In the genomic region with DNA sequence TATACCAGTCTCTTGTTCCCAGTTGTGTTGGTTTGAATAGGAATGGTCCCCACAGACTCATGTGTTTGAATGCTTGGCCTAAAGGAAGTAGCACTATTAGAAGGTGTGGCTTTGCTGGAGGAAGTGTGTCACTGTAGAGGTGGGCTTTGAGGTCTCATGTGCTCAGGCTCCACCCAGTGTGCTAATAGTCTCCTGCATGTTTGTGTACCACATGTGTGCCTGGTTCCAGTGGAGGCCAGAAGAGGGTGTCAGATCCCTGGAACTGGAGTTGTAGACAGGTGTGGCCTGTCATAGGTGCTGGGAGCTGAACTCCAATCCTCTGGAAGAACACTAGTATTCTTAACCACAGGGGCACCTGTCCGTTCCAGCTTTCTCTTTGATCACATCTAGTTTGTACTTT, we compare ENCODE assay signal across 30 mouse cellular contexts. TPM values are rescaled to one million over a fixed set of nuclear protein-coding genes. Genes with fewer than 3 reads are reported as not detected.
A peak's percentile ranks its signal among the peaks of the same experiment; 100 is the strongest.
DNase-seq lines count a peak whose midpoint lies in the region; ATAC-seq lines count a peak whose summit lies in the region.
"Had no signal": no experiment of that assay in that cellular context is flagged by ENCODE, and none has a peak within 500 bp of the region (broad histone marks: within the 10 kb centered on the region; RNA-seq: fewer than 3 reads in every experiment).

No protein-coding gene starts in this region.

- DNase-seq in forebrain, embryonic 10.5 days (ENCODE audit: extremely low spot score, low spot score) = peak; percentile 10
- no peak for DNase-seq in forebrain, embryonic 11.5 days (ENCODE audit: low spot score)
- peak; percentile 42 for DNase-seq in ZHBTc4 (ENCODE audit: low read depth, low spot score)
- DNase-seq in frontal cortex, postnatal 36 days (ENCODE audit: low spot score in 2 of 2) = no peak
- DNase-seq in urinary bladder, adult 2 months (ENCODE audit: low spot score) = no peak
- DNase-seq: adrenal gland, postnatal 10 days; cerebellum, adult 8-10 months; cerebellum, postnatal 25 days; gastrocnemius, postnatal 14 days; kidney, adult 2 months; kidney, postnatal 36 days; lung, adult 18-20 months; retina, postnatal 1 day; right cerebral cortex, postnatal 14 days had no signal

- WGBS in forebrain, embryonic 10.5 days = 93% methylated on average over 1 of the region's 1 CpGs
- WGBS in forebrain, embryonic 11.5 days = 90% methylated on average over 1 of the region's 1 CpGs

- H3K9ac ChIP-seq in forebrain, embryonic 11.5 days (ENCODE audit: low read length) = no peak overlapping the region
- H3K9ac ChIP-seq: forebrain, embryonic 12.5 days; forebrain, postnatal 0 days; heart, embryonic 12.5 days; hindbrain, embryonic 15.5 days; limb, embryonic 13.5 days; midbrain, embryonic 15.5 days; neural tube, embryonic 15.5 days had no signal

- peaks cover 13% of the 10 kb centered on the region; the same call in 1 of the 2 replicates for H3K27me3 ChIP-seq in forebrain, embryonic 10.5 days (ENCODE audit: poor library complexity, severe bottlenecking)
- no peaks in the 10 kb centered on the region; the same call in 1 of the 2 replicates for H3K27me3 ChIP-seq in forebrain, embryonic 11.5 days (ENCODE audit: control insufficient read depth, insufficient read depth, low read length)
- H3K27me3 ChIP-seq in megakaryocyte, embryonic 14.5 days (replicated peaks) = peaks cover 8% of the 10 kb centered on the region
- H3K27me3 ChIP-seq: hindbrain, embryonic 15.5 days; midbrain, embryonic 15.5 days; neural tube, embryonic 15.5 days had no signal

- H3K4me1 ChIP-seq in forebrain, embryonic 10.5 days = peaks cover 14% of the 10 kb centered on the region
- no peaks in the 10 kb centered on the region; the same call in 1 of the 2 replicates for H3K4me1 ChIP-seq in forebrain, embryonic 11.5 days (replicated peaks; ENCODE audit: control insufficient read depth, insufficient read depth, low read length)
- peaks cover 55% of the 10 kb centered on the region for H3K4me1 ChIP-seq in megakaryocyte, embryonic 14.5 days

- H3K4me2 ChIP-seq in forebrain, embryonic 11.5 days (ENCODE audit: low read depth, low read length, severe bottlenecking) = no peak overlapping the region
- H3K4me2 ChIP-seq: forebrain, embryonic 12.5 days; heart, embryonic 12.5 days; hindbrain, embryonic 15.5 days; limb, embryonic 13.5 days; liver, embryonic 11.5 days; midbrain, embryonic 15.5 days; neural tube, embryonic 15.5 days had no signal

- H3K27ac ChIP-seq in forebrain, embryonic 10.5 days = no peak overlapping the region
- H3K27ac ChIP-seq in forebrain, embryonic 11.5 days (ENCODE audit: low read depth, low read length) = no peak overlapping the region
- H3K27ac ChIP-seq: forebrain, embryonic 12.5 days; hindbrain, embryonic 15.5 days; layer of hippocampus, adult 2 months; left cerebral cortex, adult 2 months; limb, embryonic 13.5 days; macrophage; midbrain, embryonic 10.5 days; midbrain, embryonic 15.5 days; neural tube, embryonic 15.5 days had no signal

- H3K4me3 ChIP-seq in forebrain, embryonic 10.5 days = no peak overlapping the region
- no peak overlapping the region for H3K4me3 ChIP-seq in forebrain, embryonic 11.5 days (ENCODE audit: low read depth, low read length)
- peak overlapping the region; percentile 8 for H3K4me3 ChIP-seq in megakaryocyte, embryonic 14.5 days (replicated peaks)
- H3K4me3 ChIP-seq: forebrain, embryonic 12.5 days; heart, embryonic 12.5 days; hindbrain, embryonic 15.5 days; layer of hippocampus, adult 2 months; left cerebral cortex, adult 2 months; limb, embryonic 13.5 days; midbrain, embryonic 10.5 days; midbrain, embryonic 15.5 days; neural tube, embryonic 15.5 days had no signal

- ATAC-seq in forebrain, embryonic 11.5 days (replicated peaks; ENCODE audit: low FRiP score) = no peak
- ATAC-seq in megakaryocyte, adult 5-6 weeks (ENCODE audit: poor library complexity, severe bottlenecking) = no peak
- ATAC-seq: forebrain, postnatal 0 days; inflammation-experienced regulatory T-cells, adult 6 months; lung, postnatal 0 days; midbrain, embryonic 15.5 days had no signal

- no peaks in the 10 kb centered on the region for H3K9me3 ChIP-seq in forebrain, embryonic 10.5 days
- H3K9me3 ChIP-seq in forebrain, embryonic 11.5 days (ENCODE audit: control insufficient read depth, low read length) = no peaks in the 10 kb centered on the region
- H3K9me3 ChIP-seq in megakaryocyte, embryonic 14.5 days = no peaks in the 10 kb centered on the region
- H3K9me3 ChIP-seq: forebrain, embryonic 12.5 days; heart, embryonic 12.5 days; hindbrain, embryonic 15.5 days; limb, embryonic 13.5 days; midbrain, embryonic 10.5 days; midbrain, embryonic 15.5 days; neural tube, embryonic 15.5 days had no signal

- H3K36me3 ChIP-seq in forebrain, embryonic 10.5 days (replicated peaks) = no peaks in the 10 kb centered on the region
- H3K36me3 ChIP-seq in forebrain, embryonic 11.5 days (ENCODE audit: control insufficient read depth, insufficient read depth, low read length) = no peaks in the 10 kb centered on the region
- H3K36me3 ChIP-seq in megakaryocyte, embryonic 14.5 days (replicated peaks; ENCODE audit: low read length) = no peaks in the 10 kb centered on the region
- H3K36me3 ChIP-seq: forebrain, embryonic 12.5 days; heart, embryonic 12.5 days; hindbrain, embryonic 15.5 days; limb, embryonic 13.5 days; midbrain, embryonic 10.5 days; midbrain, embryonic 15.5 days; neural tube, embryonic 15.5 days had no signal

RNA-seq across cellular contexts. Expression of gene Dnah1, which starts 3.5 kb away (rescaled TPM):
- 5.4 and 6.3 TPM in 2 replicates for polyA plus RNA-seq in forebrain, embryonic 10.5 days (2016; fragmentation: Nextera tagmentation; extraction: Ambion mirVana)
- polyA plus RNA-seq in forebrain, embryonic 11.5 days (2014; fragmentation: Nextera tagmentation; extraction: Ambion mirVana) = 7.6 and 8.8 TPM in 2 replicates
- 0.06 TPM in 1 of 2 replicates, not detected in the other for polyA plus RNA-seq in megakaryocyte, embryonic 14.5 days (2012; ENCODE audit: insufficient read depth, low replicate concordance)
- total RNA-seq in megakaryocyte, adult 5-6 weeks (2015) = 0.05 TPM in 1 of 2 replicates, not detected in the other
- total RNA-seq in megakaryocyte, adult 5-6 weeks (2017) = under 0.01 TPM in 1 of 2 replicates, not detected in the other
- polyA plus RNA-seq in urinary bladder, adult 2 months (2012; rRNA removed) = 2.3 and 2.4 TPM in 2 replicates
- polyA plus RNA-seq: inflammation-experienced regulatory T-cells, adult 6 months; macrophage had no signal

RNA-seq across cellular contexts. Expression of gene Capn7, which starts 9.2 kb away (rescaled TPM):
- 28.7 and 29.2 TPM in 2 replicates for polyA plus RNA-seq in forebrain, embryonic 10.5 days (2016; fragmentation: Nextera tagmentation; extraction: Ambion mirVana)
- 36.2 and 41.2 TPM in 2 replicates for polyA plus RNA-seq in forebrain, embryonic 11.5 days (2014; fragmentation: Nextera tagmentation; extraction: Ambion mirVana)
- polyA plus RNA-seq in megakaryocyte, embryonic 14.5 days (2012; ENCODE audit: insufficient read depth, low replicate concordance) = 0.60 and 1.9 TPM in 2 replicates
- 45.3 and 48.0 TPM in 2 replicates for total RNA-seq in megakaryocyte, adult 5-6 weeks (2015)
- 51.3 and 56.5 TPM in 2 replicates for total RNA-seq in megakaryocyte, adult 5-6 weeks (2017)
- 29.0 and 34.9 TPM in 2 replicates for polyA plus RNA-seq in urinary bladder, adult 2 months (2012; rRNA removed)

Comparison
In these comparisons a context has a peak if more than half of its experiments do, and no peak if none do; other contexts are left out.
1. DNase-seq: peak in forebrain, embryonic 10.5 days (single experiment) and ZHBTc4 (single experiment); none in forebrain, embryonic 11.5 days (single experiment), frontal cortex, postnatal 36 days (0 of 2) and urinary bladder, adult 2 months (single experiment).
2. RNA of gene Capn7, which starts 9.2 kb away (polyA plus RNA-seq): 36.2 to 41.2 TPM in forebrain, embryonic 11.5 days, 29.0 to 34.9 TPM in urinary bladder, adult 2 months and 28.7 to 29.2 TPM in forebrain, embryonic 10.5 days; 0.60 to 1.9 TPM in megakaryocyte, embryonic 14.5 days; every median in the first group is over 10 times any median in the second.